Mouse (Mus musculus): ENCODE data around the gene Slc41a3.

The Slc41a3 gene

DNA sequence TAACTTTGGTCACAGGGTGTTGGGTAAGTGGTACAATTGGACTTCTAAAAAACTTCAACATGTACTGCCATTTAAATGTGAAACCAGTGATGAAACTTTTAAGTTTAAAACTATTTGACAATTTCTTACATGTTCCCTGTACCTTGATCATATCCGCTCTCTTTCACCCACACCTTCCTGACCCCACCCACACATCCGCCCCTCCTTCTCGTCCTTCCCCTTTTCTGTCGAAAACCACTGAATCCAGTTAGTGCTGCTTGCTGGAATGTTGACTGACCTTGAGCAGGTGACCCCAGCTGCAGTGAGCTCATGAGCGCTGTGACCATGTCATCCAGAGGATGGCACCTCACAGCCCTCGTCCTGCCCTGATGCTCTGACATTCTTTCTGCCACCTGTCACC lies 25.0 kb downstream of the Slc41a3 start:
- TF ChIP-seq GATA4 (IDR thresholded peaks at IDR 0.05; ENCODE audit: insufficient replicate concordance, low read length) = no peak

DNA sequence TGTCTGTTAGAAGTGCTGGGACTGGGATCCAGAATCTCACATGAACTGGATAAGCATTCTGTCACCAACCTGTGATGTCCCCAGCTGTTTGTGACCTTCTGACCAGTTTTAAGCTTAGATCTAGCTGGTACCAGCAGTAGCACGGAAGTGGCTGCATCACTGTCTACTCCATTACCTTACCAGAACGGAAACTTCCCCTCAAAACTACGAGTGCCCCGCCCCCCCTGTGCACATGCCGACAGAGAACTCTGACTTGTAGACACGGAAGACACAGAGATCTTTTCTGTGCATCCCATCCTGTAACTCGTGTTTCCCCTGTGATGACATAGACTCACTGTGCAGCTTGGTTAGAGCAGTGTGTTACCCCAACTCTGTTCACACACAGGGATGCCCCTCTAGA lies 25.9 kb downstream of the Slc41a3 start:
- TF ChIP-seq GATA4 (IDR thresholded peaks at IDR 0.05; ENCODE audit: insufficient replicate concordance, low read length) = no peak

DNA sequence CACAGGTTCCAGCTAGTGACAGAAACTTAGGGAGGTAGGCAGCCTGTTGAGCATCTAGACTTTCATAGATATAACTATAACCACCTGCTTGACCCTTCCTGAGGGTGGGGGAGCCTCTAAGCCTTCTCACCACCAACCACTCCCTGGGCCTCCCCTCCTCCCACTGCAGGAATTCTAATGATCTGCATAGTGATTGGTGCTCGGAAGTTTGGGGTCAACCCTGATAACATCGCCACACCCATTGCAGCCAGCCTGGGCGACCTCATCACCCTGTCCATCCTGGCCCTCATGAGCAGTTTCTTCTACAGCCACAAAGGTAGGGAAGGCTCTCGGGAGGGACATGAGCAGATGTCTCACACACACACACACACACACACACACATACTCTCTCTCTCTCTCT lies 30.6 kb downstream of the Slc41a3 start:
- TF ChIP-seq GATA4 (IDR thresholded peaks at IDR 0.05; ENCODE audit: insufficient replicate concordance, low read length) = no peak

DNA sequence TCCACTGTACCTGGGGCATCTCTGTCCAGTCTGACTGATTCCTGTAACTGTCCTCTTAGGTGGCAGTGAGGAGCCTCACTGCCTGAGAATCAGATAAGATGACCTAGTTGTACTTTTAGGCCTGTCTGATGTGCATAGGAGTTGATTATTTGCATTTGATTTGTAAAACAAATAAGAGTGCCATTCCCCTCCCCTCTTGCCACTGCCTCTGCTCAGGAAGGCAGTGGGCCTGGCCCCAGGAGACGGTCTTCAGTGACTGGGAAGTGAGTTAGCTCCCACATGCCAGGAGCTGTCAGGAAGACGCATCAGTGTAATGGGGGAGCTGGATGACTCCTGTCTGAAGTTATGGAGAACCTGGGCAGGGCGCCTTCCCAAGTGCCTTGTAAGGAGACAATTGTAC lies 31.1 kb downstream of the Slc41a3 start:
- TF ChIP-seq GATA4 (IDR thresholded peaks at IDR 0.05; ENCODE audit: insufficient replicate concordance, low read length) = no peak

DNA sequence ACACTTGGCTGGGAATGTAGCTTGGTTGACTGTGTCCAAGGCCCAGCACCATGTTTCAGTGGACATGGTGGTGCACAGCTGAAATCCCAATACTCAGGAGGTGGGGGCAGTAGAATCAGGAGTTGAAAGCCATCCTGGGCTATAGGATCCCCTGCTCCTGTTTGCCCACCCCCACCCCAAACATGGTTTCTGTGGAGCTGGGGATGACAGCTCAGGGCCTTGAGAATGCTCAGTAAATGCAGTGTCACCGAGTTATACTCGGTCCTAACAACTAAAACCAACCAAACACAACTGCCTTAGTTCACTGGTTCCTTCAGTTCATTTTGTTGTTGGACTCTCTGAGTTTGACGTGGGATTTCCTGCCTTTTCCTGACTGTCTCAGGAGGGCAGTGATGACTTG lies 38.5 kb downstream of the Slc41a3 start:
- TF ChIP-seq GATA4 (IDR thresholded peaks at IDR 0.05; ENCODE audit: insufficient replicate concordance, low read length) = no peak

DNA sequence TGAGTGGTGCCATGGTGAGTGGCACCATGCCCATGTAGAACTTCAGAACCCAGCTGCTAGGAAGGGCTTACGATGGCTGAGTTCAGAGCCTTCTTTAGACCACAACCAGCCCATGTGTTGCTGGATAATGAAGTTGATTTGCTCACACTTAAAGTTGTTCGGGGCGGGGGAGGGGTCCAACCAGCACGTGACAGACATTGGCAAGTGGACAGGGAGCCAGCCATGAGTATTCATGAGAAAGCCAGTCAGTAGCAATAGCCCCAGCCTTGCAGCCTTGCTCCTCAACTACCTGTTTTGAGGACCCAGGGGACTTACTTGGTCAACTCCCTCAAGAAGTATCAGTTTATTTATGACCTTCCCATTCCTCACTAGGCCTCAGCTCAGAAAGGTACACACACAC lies 40.4 kb downstream of the Slc41a3 start:
- TF ChIP-seq GATA4 (IDR thresholded peaks at IDR 0.05; ENCODE audit: insufficient replicate concordance, low read length) = no peak

DNA sequence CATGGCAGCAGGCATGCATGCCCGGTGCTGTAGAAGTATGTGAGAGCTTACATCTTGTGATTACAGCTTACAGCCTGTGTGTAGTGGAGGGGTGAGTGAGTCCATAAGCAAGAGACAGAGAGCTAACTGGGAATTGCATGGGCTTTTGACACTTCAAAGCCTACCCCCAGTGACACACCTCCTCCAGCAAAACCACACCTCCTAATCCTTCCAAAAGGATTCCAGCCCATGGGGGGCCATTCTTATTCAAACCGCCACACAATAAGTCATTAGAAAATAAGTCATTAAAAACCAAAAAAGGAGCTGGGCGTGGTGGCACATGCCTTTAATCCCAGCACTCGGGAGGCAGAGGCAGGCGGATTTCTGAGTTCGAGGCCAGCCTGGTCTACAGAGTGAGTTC lies 43.9 kb downstream of the Slc41a3 start:
- TF ChIP-seq GATA4 (IDR thresholded peaks at IDR 0.05; ENCODE audit: insufficient replicate concordance, low read length) = no peak

DNA sequence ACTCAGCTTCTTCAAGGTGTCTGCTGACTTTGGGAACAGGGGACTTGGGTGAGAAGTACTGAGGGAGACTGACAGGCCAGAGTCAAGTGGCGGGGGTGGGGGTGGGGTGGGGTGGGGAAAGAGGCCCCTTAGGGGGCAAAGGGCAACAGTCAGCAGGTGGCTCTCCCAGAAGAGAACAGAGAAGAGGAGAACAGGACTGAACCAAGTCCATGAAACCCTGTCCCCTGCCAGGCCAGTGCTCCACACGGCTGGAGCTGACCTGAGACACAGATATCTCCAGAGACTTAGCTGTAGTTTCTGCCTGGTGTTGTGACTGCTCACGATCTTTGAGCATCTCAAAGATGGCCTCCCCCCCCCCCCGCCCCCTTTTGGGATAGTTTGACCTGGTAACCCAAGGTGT lies 44.8 kb downstream of the Slc41a3 start:
- no peak for TF ChIP-seq GATA4 (IDR thresholded peaks at IDR 0.05; ENCODE audit: insufficient replicate concordance, low read length)

DNA sequence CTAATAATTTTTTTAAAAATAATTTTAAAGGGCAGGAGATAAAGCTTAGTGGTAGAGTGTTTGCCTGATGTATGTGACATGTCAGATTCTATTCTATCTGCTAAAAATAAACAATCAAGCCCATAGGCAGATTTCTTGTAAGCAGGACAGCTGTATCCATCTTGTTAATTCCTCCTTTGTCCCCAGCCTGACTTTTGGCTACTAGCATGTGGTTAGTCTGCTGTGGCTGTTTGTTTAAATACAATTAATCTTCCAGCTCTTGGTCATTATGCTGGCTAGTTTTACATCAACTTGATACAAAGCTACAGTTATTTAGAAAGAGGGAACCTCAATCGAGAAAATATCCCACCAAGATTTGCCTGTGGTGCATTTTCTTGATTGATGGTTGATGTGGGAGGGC lies 46.1 kb downstream of the Slc41a3 start:
- TF ChIP-seq GATA4 (IDR thresholded peaks at IDR 0.05; ENCODE audit: insufficient replicate concordance, low read length) = no peak

DNA sequence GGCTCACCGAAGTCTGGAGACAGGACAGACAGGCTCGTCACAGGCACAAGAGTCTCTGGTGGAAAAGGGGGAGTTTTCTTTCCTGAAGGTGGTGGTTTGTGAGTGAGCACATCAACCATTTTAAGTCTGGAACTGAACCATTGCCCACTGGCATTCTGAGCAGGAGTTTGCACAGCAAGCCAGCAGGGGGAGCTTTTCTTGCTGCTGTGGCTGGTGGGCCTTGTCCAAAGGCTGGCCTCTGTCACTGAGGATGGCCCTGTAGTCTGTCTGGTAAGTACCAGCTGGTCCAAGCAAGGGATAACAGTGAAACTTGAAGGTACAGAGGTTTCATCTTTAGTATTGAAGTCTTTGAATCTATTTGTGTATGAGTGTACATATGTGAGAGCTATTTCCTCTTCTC lies 49.2 kb downstream of the Slc41a3 start:
- TF ChIP-seq GATA4 (IDR thresholded peaks at IDR 0.05; ENCODE audit: insufficient replicate concordance, low read length) = no peak

DNA sequence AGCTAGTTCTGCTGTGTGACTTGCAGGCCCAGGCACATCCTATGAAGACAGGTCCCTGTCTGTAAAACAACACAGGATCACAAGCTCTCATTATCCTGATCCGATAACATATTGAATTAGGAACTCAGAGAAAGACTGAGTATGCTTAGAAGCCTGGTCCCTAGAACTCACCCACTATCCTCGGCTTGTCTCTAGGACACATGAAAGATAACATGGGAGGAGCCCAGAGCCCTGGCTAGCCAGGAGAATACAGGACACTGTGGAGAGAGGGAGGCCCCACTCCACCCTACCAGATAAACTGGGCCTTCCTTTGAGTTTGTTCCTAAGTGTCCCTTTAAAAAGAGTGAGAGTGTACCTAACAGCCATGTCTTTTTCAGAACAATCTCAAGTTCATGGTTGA lies 55.4 kb downstream of the Slc41a3 start:
- no peak for TF ChIP-seq GATA4 (IDR thresholded peaks at IDR 0.05; ENCODE audit: insufficient replicate concordance, low read length)

DNA sequence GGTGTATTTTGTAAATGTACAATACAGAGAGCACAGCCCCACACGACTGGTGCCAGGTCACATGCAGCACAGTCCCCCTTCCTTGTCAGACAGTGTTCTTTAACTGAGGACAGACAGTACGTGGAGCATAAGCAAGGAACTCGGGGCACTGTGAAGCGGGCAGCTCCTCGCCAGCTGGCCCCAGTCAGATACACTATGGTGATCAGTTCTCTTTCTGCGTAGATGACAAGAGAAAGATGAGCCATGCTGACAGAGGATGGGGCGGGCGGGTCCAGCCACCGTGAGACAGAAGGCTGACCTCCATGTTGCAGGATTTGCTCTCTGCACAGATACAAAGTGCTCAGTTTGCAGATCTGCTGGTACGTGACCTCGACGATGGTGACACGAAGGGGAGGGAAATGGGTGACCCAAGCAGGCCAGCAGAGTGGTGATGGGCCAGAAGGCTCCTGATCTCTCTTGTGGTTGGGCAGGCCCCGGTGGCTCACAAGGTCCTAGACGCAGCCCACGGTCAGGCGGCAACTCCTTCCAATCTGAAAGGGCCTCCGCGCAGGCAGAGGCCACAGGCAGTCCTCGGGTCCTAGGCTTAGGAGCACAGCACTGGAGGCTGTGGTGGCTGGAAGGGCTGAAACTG lies 56.0 kb downstream of the Slc41a3 start:
- no peak for TF ChIP-seq GATA4 (IDR thresholded peaks at IDR 0.05; ENCODE audit: insufficient replicate concordance, low read length)

DNA sequence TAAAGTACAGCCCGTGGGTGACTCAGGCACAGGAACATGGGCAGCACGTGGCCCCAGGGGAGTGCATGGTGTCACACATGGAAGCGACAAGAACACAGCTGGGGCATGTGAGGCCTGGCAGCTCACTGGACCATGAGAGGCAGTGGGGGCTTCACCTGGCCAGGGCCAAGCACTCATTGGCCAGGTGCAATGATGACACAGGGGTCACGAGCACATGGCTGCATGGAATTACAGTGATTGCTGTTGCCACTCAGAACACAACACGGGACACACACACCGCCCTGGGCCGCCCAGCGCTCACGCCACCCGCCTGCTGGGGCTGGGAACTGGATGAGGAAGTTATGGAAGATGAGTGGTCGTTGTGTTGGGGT lies 56.5 kb downstream of the Slc41a3 start:
- TF ChIP-seq GATA4 (IDR thresholded peaks at IDR 0.05; ENCODE audit: insufficient replicate concordance, low read length) = no peak

DNA sequence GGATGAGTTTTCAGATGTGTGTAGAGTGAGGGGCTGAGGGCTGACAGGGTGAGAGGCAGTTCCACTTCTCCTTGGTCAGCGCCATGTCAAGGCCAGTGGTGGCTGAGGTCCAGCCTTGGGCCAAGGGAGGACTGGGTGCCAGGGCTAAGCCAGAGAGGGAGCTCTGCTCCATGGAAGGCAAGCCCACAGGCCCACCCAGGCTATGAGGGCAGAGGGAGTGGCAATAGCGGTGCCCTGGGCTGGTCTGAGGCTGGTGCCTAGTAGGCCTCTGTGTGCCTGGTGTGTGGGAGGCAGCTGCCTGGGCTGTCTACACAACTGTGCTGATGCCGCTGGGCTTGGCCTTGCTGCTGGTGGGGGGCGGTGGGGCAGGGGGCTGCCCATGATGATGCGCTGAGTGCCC lies 57.6 kb downstream of the Slc41a3 start:
- TF ChIP-seq GATA4 (IDR thresholded peaks at IDR 0.05; ENCODE audit: insufficient replicate concordance, low read length) = no peak

DNA sequence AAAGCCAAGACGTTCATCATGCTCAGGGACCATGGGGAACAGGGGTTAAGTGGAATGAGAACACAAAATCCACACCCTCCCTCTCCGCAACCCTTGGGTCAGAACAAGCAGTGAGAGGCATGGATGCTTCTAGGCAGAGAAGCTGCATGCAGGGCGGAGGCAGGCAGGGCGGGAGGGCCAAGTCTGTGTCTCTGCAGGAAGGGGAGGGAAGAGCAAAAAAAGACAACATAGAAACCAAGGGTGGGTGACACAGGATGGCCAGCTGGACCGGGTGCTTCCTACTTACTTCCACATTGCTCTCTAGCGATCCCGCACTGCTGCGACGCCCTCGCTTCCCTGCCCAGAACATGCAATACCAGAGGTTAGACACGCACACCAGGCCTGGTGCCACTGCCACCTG lies 59.2 kb downstream of the Slc41a3 start:
- no peak for TF ChIP-seq GATA4 (IDR thresholded peaks at IDR 0.05; ENCODE audit: insufficient replicate concordance, low read length)

DNA sequence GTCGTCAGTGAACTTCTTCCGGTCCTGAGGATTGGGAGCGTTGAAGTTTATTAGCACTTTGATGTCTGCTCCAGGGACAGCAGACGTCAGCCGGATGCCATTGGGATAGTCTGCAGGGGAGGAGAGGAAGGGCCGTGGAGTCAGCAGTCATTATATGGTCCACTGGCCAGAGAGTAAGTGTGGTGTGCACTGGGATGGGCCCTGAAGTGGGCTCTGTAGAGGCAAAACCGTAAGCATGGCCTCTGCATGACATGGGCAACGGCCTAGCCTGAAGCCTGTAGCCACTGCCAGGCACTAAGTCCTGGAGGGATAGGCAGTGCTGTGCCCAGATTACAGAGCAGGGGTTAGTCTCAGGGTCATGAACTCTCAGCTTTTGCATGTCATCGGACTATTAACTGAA lies 64.2 kb downstream of the Slc41a3 start:
- no peak for TF ChIP-seq GATA4 (IDR thresholded peaks at IDR 0.05; ENCODE audit: insufficient replicate concordance, low read length)

DNA sequence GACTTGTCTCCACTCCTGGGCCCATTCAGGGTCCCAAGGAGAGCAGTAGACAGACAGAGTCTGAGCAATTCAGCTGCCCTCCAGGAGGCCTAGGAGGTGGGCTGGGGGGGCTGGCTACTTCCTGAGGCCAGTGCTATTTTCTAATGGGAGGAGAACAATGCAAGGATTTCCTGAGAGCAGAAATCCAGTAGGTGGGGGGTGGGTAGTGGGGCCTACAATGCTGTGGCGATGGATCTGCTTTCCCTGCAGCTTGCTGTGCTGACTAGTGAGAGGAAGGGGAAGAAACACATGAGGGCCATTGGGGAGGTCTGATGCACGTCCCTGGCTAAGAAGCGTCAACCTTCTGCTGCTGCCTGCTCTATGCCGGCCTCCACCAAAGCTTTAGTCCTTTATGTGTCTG lies 74.2 kb downstream of the Slc41a3 start:
- TF ChIP-seq GATA4 (IDR thresholded peaks at IDR 0.05; ENCODE audit: insufficient replicate concordance, low read length) = no peak

DNA sequence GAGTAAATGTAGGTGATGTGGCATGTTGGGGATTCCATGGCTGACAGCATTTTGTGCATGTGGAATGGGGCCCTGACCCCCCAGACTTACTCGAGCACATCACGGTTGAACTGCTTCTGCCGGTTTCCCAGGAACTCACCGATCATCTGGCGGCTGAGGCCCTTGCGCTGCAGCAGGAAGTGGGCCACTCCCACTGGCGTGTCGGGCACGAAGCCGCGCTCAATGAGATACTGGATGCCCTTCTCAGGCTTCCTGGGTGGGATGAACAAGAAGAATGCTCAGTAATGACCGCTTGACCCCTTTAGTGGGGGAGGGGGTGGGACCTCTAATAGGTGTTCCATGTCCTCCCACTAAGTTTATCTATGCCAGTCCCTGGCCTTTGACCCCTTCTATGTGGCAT lies 75.9 kb downstream of the Slc41a3 start:
- TF ChIP-seq GATA4 (IDR thresholded peaks at IDR 0.05; ENCODE audit: insufficient replicate concordance, low read length) = peak; percentile 45; the same call in 1 of the 2 replicates
